Mouse (Mus musculus): ENCODE measurements around the gene Cfb.
"Not testable (repeated sequence)": the region's sequence is repeated elsewhere in the genome, so short reads cannot be mapped to it uniquely, and the experiment has no call there.

Cfb gene

GRCm38 (mm10) chr17:34862416-34863081, at the start of gene Cfb:
Cfb (minus strand) TSS chr17:34862518.
- DNase-seq (ENCODE audit: extremely low read depth, low read depth, low spot score): peak; percentile 33

DNA sequence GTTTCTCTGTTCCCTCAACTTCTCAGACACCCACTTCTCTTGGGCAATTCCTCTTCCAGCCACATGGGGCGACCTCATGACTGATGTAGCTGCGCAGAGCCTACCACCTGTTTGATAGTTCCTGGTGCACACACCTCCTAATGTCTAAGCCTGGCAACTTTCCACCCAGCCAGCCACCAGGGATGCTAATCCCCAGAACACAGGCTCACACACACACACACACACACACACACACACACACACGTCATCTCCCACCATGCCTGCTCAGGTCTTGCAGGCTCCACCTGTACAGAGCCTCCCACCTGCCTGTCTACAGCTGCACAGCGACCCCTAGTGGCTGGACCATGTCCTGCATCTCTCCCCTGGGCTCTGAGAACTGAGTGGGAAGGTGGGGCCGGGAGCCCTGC, 49.6 kb upstream of the Cfb start:
- DNase-seq (ENCODE audit: extremely low read depth, low read depth, low spot score): no peak

GRCm38 (mm10) chr17:34910982-34911381, 48.7 kb upstream of the Cfb start:
- DNase-seq (ENCODE audit: extremely low read depth, low read depth, low spot score): no peak

DNA sequence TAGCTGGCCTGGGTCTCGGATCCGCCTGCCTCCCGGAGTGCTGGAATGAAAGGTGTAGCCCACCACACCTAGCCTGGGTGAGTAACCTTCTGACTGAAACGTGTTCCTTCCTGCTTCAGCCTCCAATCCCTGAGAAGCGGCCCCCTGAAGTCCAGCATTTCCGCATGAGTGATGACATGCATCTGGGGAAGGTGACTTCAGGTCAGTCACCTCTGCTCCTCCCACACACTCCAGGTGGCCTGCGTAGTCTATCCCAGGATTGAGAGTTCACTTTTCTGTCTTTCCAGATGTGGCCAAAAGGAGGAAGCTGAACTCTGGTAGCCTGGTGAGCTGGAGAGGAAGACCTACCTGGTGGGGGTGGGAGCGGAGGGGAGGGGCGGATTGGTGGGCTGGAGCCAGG, 40.6 kb upstream of the Cfb start:
- no peak for DNase-seq (ENCODE audit: extremely low read depth, low read depth, low spot score)

GRCm38 (mm10) chr17:34901948-34902347, 39.6 kb upstream of the Cfb start:
- not testable (repeated sequence) for DNase-seq (ENCODE audit: extremely low read depth, low read depth, low spot score)

- DNase-seq (ENCODE audit: extremely low read depth, low read depth, low spot score): not testable (repeated sequence)
These were observed 38.5 kb upstream of the Cfb start for GRCm38 (mm10) chr17:34900826-34901225.

GRCm38 (mm10) chr17:34899890-34900243, 37.5 kb upstream of the Cfb start:
- DNase-seq (ENCODE audit: extremely low read depth, low read depth, low spot score): no peak

DNA sequence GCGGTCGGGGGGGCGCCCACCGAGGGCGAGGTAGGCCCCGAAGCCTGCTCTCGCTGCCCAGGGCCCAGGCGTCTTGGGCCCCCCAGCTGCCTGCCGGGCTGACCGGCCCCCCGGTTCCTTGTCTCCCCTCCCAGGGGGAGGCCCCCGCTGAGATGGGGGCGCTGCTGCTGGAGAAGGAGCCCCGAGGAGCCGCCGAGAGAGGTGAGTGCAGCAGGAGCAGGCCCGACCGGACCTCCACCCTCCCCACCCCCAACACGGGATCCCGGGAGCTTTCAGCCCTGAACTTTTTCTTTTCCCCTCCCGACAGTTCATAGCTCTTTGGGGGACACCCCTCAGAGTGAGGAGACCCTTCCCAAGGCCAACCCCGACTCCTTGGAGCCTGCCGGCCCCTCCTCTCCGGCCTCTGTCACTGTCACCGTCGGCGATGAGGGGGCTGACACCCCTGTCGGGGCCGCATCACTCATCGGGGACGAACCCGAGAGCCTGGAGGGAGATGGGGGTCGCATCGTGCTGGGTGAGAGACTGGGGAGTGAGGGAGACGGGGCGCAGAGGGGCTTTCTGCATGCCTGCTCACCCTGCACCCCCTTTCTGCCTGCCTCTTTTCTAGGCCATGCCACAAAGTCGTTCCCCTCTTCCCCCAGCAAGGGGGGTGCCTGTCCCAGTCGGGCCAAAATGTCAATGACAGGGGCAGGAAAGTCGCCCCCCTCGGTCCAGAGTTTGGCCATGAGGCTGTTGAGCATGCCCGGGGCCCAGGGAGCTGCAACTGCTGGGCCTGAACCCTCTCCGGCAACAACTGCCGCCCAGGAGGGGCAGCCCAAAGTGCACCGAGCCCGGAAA, 37.0 kb upstream of the Cfb start:
- DNase-seq (ENCODE audit: extremely low read depth, low read depth, low spot score): no peak

DNA sequence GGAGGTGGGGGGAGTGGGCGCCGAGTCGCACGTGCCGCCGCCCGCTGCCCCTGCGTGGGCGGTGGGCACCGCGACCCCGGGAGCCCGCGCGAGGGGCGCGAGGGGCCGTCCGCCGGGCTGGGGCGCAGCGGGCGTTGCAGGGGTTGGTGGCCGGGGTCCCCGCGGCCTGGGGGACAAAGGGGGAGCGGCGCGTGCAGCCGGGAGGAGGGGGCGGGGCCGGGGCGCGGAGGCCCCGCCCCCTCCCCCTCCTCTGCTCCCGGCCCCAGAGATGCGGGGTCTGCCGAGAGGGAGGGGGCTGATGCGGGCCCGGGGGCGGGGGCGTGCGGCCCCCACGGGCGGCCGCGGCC, 36.4 kb upstream of the Cfb start:
- DNase-seq (ENCODE audit: extremely low read depth, low read depth, low spot score): no peak

DNA sequence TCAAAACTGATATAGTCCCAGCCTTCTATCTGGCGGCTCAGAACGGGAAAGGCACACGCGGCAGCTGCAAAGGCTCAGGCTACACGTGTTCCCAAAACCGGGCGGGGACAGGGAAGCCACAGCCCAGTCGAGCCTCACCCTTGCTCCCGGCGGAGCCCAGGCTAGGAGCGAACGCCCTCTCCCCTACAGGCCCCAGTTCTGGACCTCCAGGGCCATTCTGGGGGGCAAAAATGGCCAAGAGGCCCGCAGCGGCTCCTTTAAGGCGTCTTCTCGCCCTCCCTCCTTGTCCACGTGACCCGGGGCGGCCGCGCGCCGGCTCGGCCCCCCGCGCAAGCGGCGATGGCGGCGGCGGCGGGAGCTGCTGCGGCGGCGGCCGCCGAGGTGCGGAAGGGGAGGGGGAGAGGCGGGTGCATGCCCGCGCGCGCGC, 35.9 kb upstream of the Cfb start, which contains the start of the genes C2 and Ehmt2:
Gene C2 (minus strand): TSS at position 106 of the 427 bp plus-strand sequence.
Gene Ehmt2 (plus strand): TSS at position 310 of the 427 bp plus-strand sequence.
- no peak for DNase-seq (ENCODE audit: extremely low read depth, low read depth, low spot score)

DNA sequence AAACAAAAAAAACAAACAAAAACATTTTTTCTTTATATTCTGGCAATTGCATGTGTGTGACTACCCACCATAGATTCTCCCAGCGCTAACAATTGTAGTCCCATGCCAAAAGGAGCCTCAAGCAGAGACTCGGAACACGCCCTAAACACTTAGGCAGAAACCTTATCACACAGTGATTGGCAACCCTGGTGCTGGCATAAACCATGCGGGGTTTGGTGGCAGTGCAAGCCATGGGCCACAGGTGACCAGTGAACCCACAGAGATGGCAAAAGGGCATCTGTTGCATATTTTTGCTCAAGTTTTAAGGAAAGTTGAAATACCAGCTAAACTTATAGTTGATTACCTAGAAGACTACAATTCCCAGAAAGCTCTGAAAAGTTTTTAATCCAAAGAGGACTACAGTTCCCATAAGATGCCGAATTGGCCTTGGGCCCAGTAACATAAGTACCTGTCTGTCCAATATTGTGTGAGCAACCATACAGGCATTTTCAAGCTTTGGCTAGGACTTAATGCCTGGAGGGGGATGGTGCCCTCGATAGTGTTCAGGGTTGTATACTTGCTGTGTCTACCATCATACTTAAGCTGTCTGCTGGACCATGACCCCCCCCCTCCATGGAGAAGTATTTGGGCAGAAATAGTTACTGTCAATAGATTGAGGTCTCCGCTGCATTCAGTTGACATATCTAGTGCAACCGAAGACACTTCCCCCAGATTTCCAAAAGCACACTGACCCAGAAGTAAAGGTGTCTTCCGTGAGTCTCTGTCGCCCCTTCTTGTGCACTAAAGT, 35.2 kb upstream of the Cfb start:
- DNase-seq (ENCODE audit: extremely low read depth, low read depth, low spot score): peak; percentile 74

- DNase-seq (ENCODE audit: extremely low read depth, low read depth, low spot score): no peak
These were observed 34.0 kb upstream of the Cfb start for GRCm38 (mm10) chr17:34896366-34896765.

GRCm38 (mm10) chr17:34895724-34896123, 33.4 kb upstream of the Cfb start:
- DNase-seq (ENCODE audit: extremely low read depth, low read depth, low spot score): no peak

DNA sequence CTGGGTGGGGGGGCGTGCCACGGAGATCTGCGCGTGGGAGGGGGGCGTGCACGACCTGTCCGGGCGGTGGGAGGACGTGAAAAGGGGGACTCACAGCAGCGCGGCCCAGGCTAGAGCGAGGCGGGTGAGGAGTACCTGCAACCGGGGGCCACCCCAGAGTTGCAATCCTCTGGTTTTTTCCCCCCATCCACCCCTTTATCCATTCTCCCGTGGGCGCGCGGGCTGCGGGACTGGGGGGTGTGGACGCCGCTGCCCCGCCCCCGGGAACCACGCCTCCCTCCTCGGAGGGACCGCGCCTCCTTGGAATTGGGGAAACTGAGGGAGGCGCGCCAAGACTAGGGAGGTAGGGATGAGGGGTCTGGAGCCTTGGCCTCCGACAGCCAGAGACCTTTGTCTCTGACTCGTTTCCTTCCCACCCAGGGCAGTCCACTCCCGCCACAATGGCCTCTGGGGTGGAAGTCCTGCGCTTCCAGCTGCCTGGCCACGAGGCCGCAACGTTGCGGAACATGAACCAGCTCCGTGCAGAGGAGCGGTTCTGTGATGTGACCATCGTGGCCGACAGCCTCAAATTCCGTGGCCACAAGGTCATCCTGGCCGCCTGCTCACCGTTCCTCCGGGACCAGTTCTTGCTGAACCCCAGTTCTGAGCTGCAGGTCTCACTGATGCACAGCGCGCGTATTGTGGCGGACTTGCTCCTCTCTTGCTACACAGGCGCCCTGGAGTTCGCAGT, 32.6 kb upstream of the Cfb start:
- no peak for DNase-seq (ENCODE audit: extremely low read depth, low read depth, low spot score)

- DNase-seq (ENCODE audit: extremely low read depth, low read depth, low spot score): no peak
These were observed 31.8 kb upstream of the Cfb start for GRCm38 (mm10) chr17:34894074-34894597.

- DNase-seq (ENCODE audit: extremely low read depth, low read depth, low spot score): no peak
These were observed 30.9 kb upstream of the Cfb start for GRCm38 (mm10) chr17:34893072-34893824.

DNA sequence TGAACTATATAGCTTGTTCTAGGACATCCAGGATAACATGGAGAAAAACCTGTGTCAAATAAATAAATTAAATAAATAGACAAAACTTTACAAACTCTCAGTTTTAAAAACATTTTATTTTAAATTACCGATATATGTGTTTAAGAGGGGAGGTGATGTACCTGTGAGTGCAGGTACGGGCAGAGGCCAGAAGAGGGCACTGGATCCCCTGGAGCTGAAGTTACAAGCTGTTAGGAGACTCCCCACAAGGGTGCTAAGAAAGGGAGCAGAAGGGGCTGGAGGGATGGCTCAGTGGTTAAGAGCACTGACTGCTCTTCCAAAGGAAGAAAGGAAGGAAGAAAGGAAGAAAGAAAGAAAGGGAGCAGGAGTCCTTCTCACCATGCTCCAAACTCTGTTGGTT, 29.1 kb upstream of the Cfb start:
- DNase-seq (ENCODE audit: extremely low read depth, low read depth, low spot score): no peak

GRCm38 (mm10) chr17:34890074-34890743, 27.9 kb upstream of the Cfb start:
- no peak for DNase-seq (ENCODE audit: extremely low read depth, low read depth, low spot score)

DNA sequence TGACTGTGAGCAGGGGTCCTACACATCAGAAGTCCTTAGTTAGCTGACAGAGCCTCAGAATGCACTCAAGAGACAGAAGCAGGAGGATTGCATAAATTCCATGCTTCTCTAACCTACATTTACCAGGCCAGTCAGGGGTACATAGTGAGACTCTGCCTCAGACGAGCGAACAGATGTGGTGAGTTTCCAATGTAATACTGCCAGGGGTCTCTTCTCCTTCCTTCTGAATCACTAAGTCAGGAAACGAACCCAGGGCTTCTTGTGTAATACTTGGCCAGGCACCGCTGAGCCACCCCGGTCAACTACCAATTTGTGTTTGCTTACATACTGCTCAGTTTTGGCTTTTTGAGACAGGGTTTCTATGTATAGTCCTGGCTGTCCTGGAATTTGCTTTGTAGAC, 25.6 kb upstream of the Cfb start:
- no peak for DNase-seq (ENCODE audit: extremely low read depth, low read depth, low spot score)
